Mouse (Mus musculus) hindbrain, embryonic 14.5 days (tissue): ENCODE data around the gene Slc11a2. TPM values are rescaled to one million over a fixed set of nuclear protein-coding genes. Genes with fewer than 3 reads are reported as not detected.

ENCODE experiments used
- ATAC-seq: fragments of 200-750 bp; cut with Nextera tagmentation; 2 replicates; pipeline ENCODE4 v1.8.0; 2017; ENCODE audit warnings: moderate number of reproducible peaks, mild to moderate bottlenecking, moderate TSS enrichment, moderate library complexity; ENCODE audit not compliant: low FRiP score
- DNase-seq: peaks from one replicate; pipeline ENCODE4 v3.0.0-alpha.2; 2015; ENCODE audit warnings: low spot score
- H3K27ac ChIP-seq: fragments of 300-500 bp; sonication (generic); 2 replicates; pipeline ENCODE4 v1.5.1; 2014; ENCODE audit warnings: mild to moderate bottlenecking, moderate library complexity
- H3K27me3 ChIP-seq: fragments of 300-500 bp; sonication (generic); 2 replicates; pipeline ENCODE4 v1.6.1; 2014; ENCODE audit warnings: mild to moderate bottlenecking, low read length, mixed read lengths; ENCODE audit not compliant: control insufficient read depth, insufficient read depth
- H3K36me3 ChIP-seq: fragments of 300-500 bp; sonication (generic); replicated peaks from 2 replicates; pipeline ENCODE4 v1.6.1; 2014; ENCODE audit not compliant: control insufficient read depth, insufficient read depth
- H3K4me1 ChIP-seq: fragments of 300-500 bp; sonication (generic); replicated peaks from 2 replicates; pipeline ENCODE4 v1.6.1; 2014; ENCODE audit warnings: antibody characterized with exemption, low read length, mixed read lengths; ENCODE audit not compliant: control insufficient read depth, insufficient read depth
- H3K4me2 ChIP-seq: fragments of 300-500 bp; sonication (generic); replicated peaks from 2 replicates; pipeline ENCODE4 v1.6.1; 2014; ENCODE audit warnings: mild to moderate bottlenecking, moderate library complexity
- H3K4me3 ChIP-seq: fragments of 300-500 bp; sonication (generic); replicated peaks from 2 replicates; pipeline ENCODE4 v1.5.1; 2014; ENCODE audit warnings: mild to moderate bottlenecking, low read length
- H3K9ac ChIP-seq: fragments of 300-500 bp; sonication (generic); 2 replicates; pipeline ENCODE4 v1.6.1; 2014
- H3K9me3 ChIP-seq: fragments of 300-500 bp; sonication (generic); 2 replicates; pipeline ENCODE4 v1.6.1; 2016; ENCODE audit warnings: low read length; ENCODE audit not compliant: control insufficient read depth
- WGBS: fragments of 180-500 bp; shearing (Covaris S2); extraction: QIAGEN DNeasy Blood & Tissue Kit; methylation state at CpG from one replicate; pipeline ENCODE4 v1.1.7; 2014; 5-methylcytosine and 5-hydroxymethylcytosine counted together
- polyA plus RNA-seq: library from polyadenylated mRNA; unstranded; fragments of >200 nt; fragmentation: Nextera tagmentation; extraction: Ambion mirVana; gene quantifications from 2 replicates; pipeline ENCODE4 v1.2.1, GENCODE M21; 2014

Gene Slc11a2
- polyA plus RNA-seq, 1 experiment from 2014 or later, result 18.6 TPM

DNA sequence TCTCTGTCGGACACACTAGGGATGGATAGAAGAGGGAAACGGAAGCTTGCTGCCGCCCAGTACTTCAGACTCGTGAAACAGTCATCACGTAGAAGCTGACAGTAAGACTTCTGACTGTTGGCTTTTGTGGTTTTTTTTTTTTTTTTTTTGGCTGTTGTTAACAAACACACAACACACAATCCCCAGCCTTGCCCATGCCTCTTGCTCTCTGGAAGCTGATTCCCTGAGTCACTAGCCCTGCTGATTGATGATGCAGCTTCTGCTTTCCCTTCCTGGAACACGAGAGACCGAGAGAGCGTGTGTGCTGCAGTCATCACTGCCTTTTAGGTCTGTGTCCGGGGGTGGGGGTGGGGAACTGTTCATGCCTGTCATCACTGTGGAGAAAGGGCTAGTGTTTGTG is 36.8 kb upstream of the Slc11a2 start:
- Histone ChIP-seq H3K36me3 (no peaks in the 10 kb centered on the region), H3K9me3 (no peaks in the 10 kb centered on the region), H3K27ac (no peak overlapping the region), H3K4me2 (no peak overlapping the region), H3K27me3 (no peaks in the 10 kb centered on the region), H3K4me3 (no peak overlapping the region), H3K4me1 (no peaks in the 10 kb centered on the region), H3K9ac (no peak overlapping the region)
- ATAC-seq, result no peak
- DNase-seq, result no peak
- 70% methylated on average over 9 of the region's 9 CpGs for WGBS

DNA sequence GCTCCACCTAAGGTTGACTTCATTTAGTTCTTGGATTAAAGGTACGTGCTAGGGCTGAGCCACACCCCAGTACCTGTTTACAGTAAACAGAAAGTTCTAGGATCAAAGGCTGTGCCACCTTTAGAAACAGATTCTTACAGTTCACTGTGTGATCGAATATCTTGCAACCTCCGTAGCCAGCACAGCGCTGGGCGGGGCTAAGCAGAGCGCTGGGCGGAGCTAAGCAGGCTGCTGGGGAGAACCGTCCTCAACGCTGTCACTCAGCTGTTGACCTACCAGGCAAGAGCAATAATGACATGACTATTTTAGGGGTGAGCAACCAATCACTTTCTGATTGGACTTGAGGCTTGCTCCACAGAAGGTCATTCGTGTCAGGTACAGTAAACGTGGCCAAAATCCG is 36.1 kb upstream of the Slc11a2 start:
- H3K4me1 ChIP-seq, result no peaks in the 10 kb centered on the region
- no peak overlapping the region for H3K9ac ChIP-seq
- no peak overlapping the region for H3K27ac ChIP-seq
- no peak for DNase-seq
- no peak for ATAC-seq
- H3K4me3 ChIP-seq, result no peak overlapping the region
- H3K4me2 ChIP-seq, result no peak overlapping the region
- no peaks in the 10 kb centered on the region for H3K9me3 ChIP-seq
- WGBS, result 11% methylated on average over 12 of the region's 12 CpGs
- no peaks in the 10 kb centered on the region for H3K27me3 ChIP-seq
- H3K36me3 ChIP-seq, result no peaks in the 10 kb centered on the region

DNA sequence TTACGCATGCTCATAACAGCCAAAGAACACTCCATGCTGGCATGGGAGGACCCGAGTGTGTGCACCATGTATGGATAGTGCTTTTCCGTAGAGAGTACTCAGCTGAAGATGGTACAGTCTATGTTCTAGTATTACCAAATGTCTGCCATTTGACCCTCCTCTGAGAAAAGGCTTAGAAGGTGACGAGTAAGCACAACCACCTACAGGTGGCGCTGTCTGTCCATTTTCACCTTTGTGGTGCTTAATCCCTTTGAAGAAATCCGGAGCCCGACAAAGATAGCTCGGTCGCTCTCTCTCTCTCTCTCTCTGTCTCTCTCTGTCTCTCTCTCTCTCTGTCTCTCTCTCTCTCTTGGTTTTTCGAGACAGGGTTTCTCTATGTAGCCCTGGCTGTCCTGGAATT is 33.2 kb upstream of the Slc11a2 start:
- no peak overlapping the region for H3K4me2 ChIP-seq
- no peak overlapping the region for H3K27ac ChIP-seq
- H3K9me3 ChIP-seq, result no peaks in the 10 kb centered on the region
- no peak overlapping the region for H3K9ac ChIP-seq
- ATAC-seq (no peak), DNase-seq (peak; percentile 71)
- no peak overlapping the region for H3K4me3 ChIP-seq
- no peaks in the 10 kb centered on the region for H3K36me3 ChIP-seq
- WGBS, result 45% methylated on average over 10 of the region's 10 CpGs
- H3K4me1 ChIP-seq, result no peaks in the 10 kb centered on the region
- H3K27me3 ChIP-seq, result no peaks in the 10 kb centered on the region

DNA sequence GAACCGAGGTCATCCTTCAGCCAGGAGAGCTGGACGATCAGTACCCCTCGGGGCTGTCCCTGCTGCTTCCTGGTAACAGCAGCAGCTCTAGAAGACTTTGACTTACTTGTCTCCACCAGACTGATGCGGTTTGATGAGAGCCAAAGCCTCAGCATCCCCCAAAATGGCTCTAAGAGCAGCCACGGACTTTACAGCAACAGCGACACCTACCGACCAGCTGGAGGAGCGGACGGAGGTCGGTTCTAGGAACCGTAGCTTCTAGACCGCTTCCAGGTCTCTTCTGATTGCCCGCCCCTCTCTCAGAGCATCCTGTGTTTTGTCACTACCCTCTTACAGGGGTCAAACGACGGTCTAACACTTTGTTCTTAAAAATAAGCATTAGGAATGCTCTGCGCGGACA is 32.5 kb upstream of the Slc11a2 start:
- no peak; the same call in 1 of the 2 replicates for ATAC-seq
- H3K4me2 ChIP-seq, result no peak overlapping the region
- H3K4me3 ChIP-seq, result no peak overlapping the region
- no peaks in the 10 kb centered on the region for H3K27me3 ChIP-seq
- 11% methylated on average over 17 of the region's 17 CpGs for WGBS
- peak; percentile 92 for DNase-seq
- no peaks in the 10 kb centered on the region for H3K9me3 ChIP-seq
- H3K27ac ChIP-seq, result no peak overlapping the region
- H3K36me3 ChIP-seq, result no peaks in the 10 kb centered on the region
- no peak overlapping the region for H3K9ac ChIP-seq
- H3K4me1 ChIP-seq, result no peaks in the 10 kb centered on the region

DNA sequence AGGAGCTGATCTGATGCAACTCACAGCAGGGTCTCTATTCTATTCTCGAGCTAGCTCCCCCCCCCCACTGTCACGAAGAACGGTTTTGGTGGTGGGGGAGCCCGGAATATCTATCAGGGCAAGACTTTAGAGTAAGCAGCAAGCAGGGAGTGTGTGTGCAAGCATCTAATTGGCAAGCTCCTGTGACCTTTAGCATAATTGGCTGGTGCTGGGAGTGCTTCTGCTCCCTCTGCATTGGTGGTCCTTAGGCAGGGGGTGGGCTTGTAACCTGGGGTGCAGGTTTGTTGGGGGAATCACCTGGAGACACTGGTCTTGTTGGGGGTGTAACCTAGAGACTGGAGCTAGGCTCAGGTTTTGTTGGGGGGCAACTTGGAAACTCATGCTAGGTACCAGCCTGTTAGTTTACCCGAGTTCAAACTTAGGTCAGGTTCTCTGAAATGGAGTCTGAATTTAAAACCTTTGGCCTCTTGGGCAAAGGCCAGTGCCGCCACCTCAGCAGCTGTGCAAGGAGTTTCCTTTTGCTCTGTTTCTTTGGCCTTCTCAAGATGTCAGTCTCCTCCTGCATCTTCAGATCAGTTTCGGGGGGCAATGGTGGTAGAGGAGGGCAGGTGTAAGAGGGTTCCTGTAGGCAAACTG is 31.6 kb upstream of the Slc11a2 start:
- Histone ChIP-seq H3K4me1 (no peaks in the 10 kb centered on the region), H3K9me3 (no peaks in the 10 kb centered on the region), H3K27me3 (no peaks in the 10 kb centered on the region), H3K36me3 (no peaks in the 10 kb centered on the region), H3K9ac (no peak overlapping the region), H3K4me2 (no peak overlapping the region), H3K4me3 (no peak overlapping the region), H3K27ac (no peak overlapping the region)
- WGBS, result 61% methylated on average over 7 of the region's 7 CpGs
- ATAC-seq (no peak), DNase-seq (no peak)

DNA sequence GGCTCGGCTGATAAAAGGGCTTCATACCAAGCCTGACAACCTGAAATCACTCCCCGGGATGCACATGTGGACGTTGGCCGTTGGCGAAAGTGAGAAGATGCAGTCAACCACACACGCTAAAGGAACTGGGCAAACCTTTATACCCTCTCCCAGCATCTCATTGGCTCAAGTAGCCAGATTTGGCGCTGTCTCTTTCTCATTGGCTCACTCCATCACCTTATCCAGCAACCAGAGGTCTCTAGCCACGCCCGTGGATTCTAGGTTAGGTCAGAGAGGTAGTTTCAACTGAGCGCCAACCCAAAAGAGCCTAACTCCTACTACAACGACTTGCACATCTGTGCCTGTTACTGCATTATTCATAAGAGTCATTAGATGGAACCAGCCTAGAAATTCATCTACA is 27.6 kb upstream of the Slc11a2 start:
- Histone ChIP-seq H3K9me3 (no peaks in the 10 kb centered on the region), H3K27ac (no peak overlapping the region), H3K27me3 (no peaks in the 10 kb centered on the region), H3K4me3 (no peak overlapping the region), H3K4me2 (no peak overlapping the region), H3K9ac (no peak overlapping the region), H3K36me3 (no peaks in the 10 kb centered on the region), H3K4me1 (no peaks in the 10 kb centered on the region)
- 85% methylated on average over 11 of the region's 11 CpGs for WGBS
- DNase-seq, result no peak
- ATAC-seq, result no peak

DNA sequence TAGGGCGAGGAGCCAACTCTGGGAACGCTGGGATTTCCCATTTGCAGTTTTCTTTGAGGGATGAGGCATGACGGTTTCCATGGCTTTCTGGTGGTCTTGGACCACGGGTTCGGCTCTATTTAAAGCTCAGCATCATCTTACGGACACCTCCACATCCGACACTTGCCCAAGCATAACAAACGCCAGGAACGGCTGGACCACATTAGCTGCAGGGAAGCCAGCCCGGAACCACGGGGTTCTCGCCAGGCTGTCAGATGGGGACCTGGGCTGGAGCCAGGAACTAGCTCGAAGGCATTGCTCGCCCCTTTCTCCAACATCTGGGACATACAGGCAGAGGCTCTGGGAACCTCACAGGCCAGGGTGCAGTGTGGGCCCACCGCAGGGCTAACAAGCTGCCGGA is 26.4 kb upstream of the Slc11a2 start:
- H3K9ac ChIP-seq, result no peak overlapping the region
- DNase-seq, result no peak

DNA sequence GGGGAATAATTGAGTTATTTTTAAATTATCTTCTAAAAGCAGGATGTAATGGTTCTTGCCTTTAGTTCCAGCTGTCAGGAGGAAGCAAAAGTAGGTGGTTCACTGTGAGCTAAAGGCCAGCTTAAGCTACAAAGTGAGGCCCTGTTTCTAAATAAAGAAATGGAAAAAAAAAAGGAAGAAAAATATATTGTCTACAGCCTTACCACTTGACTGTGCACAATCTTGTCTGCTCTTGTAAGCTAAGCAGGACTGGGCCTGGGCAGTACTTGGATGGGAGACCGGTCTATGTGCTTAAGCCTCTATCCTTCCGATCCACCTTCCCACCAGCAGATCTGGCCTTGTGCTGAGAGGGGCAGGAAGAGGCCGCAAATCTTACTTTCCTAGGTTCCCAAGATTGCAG is 24.6 kb upstream of the Slc11a2 start:
- Histone ChIP-seq H3K27me3 (no peaks in the 10 kb centered on the region), H3K27ac (no peak overlapping the region), H3K36me3 (no peaks in the 10 kb centered on the region), H3K4me1 (no peaks in the 10 kb centered on the region), H3K4me3 (no peak overlapping the region), H3K9ac (no peak overlapping the region), H3K4me2 (no peak overlapping the region), H3K9me3 (no peaks in the 10 kb centered on the region)
- DNase-seq, result no peak
- no peak for ATAC-seq
- 93% methylated on average over 3 of the region's 3 CpGs for WGBS

More for the DNA sequence above, 26.4 kb upstream of the Slc11a2 start:
- Histone ChIP-seq H3K4me3 (no peak overlapping the region), H3K36me3 (no peaks in the 10 kb centered on the region), H3K4me2 (no peak overlapping the region), H3K4me1 (no peaks in the 10 kb centered on the region), H3K27me3 (no peaks in the 10 kb centered on the region), H3K27ac (no peak overlapping the region), H3K9me3 (no peaks in the 10 kb centered on the region)
- WGBS, result 60% methylated on average over 16 of the region's 16 CpGs
- ATAC-seq, result no peak

DNA sequence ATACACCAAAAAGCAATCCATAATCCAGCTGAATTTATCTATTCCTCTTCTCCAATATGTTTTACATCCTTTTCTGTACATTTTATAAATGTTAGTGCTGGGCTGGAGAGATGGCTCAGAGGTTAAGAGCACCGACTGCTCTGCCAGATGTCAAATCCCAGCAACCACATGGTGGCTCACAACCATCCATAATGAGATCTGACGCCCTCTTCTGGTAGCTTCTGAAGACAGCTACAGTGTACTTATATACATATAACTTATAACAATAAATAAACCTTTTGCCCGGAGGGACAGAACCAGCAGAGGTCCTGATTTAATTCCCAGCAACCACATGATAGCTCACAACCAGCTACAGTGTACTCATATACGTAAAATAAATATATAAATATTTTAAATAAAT is 23.7 kb upstream of the Slc11a2 start:
- H3K9ac ChIP-seq, result no peak overlapping the region
- DNase-seq (no peak), ATAC-seq (no peak)
- no peak overlapping the region for H3K4me3 ChIP-seq
- no peaks in the 10 kb centered on the region for H3K27me3 ChIP-seq
- H3K4me1 ChIP-seq, result 0 out of 2 replicates have a peak, but pooled peaks cover 3% of the 10 kb centered on the region
- no peak overlapping the region for H3K27ac ChIP-seq
- 76% methylated on average over 4 of the region's 4 CpGs for WGBS
- no peaks in the 10 kb centered on the region for H3K9me3 ChIP-seq
- no peak overlapping the region for H3K4me2 ChIP-seq
- H3K36me3 ChIP-seq, result no peaks in the 10 kb centered on the region

DNA sequence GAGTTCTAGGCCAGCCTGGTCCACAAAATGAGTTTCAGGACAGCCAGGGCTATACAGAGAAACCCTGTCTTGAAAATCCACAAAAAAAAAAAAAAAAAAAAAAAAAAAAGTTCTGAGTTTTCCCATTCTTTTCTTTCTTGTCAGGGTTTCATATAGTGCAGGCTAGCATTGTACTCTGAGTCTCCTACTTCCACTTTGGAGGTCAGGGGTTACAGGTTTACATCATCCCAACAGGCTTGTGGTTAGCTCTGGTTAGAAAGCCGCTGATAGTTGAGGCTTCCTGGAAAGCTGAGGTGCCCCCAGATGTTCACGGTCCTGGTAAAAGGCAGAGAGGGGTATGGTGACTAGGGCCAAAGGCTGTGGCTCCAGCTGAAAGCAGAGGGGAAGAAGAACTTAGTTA is 22.0 kb upstream of the Slc11a2 start:
- Histone ChIP-seq H3K4me3 (no peak overlapping the region), H3K27me3 (no peaks in the 10 kb centered on the region), H3K36me3 (no peaks in the 10 kb centered on the region), H3K9ac (no peak overlapping the region), H3K4me1 (peaks cover 8% of the 10 kb centered on the region; the same call in 1 of the 2 replicates), H3K4me2 (no peak overlapping the region), H3K9me3 (no peaks in the 10 kb centered on the region), H3K27ac (no peak overlapping the region)
- ATAC-seq (no peak), DNase-seq (no peak)
- 82% methylated on average over 2 of the region's 2 CpGs for WGBS
